Mouse (Mus musculus) kidney, adult 2 months (tissue): Measurements from ENCODE around the gene Zc3h7b.

Experiments used
- CTCF ChIP-seq: fragments of 200-500 bp; conservative IDR thresholded peaks from 2 replicates; pipeline ENCODE4 v1.5.1; 2011; ENCODE audit warnings: low read depth, mild to moderate bottlenecking, control low read depth, low read length, moderate library complexity, mixed read lengths; ENCODE audit not compliant: insufficient read depth, insufficient read length
- POLR2A ChIP-seq: fragments of 200-500 bp; IDR thresholded peaks from one replicate; pipeline ENCODE4 v1.6.1; 2011; ENCODE audit warnings: low read depth, low read length, control low read depth

DNA sequence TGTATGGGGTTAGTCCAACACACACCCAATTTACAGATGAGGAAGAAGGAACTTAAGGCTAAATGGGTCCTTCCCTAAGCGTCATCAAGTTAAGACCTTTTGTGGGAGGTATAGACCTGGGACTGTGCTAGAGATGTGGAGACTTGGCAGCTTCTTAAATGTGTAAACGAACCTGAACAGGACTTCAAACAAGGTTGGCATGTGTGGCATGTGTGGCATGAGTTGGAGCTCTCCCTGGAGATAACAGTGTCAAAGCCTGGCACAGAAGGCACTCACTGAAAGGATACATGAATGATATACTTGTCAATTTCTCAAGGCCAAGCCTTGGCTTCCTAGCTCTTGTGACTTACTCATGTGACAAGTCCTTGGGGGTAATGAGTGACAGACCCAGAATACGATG is 5.6 kb upstream of the Zc3h7b start:
- TF ChIP-seq CTCF (no peak), POLR2A (no peak)
